Mouse (Mus musculus) ES-E14 (cell line): ENCODE data around the gene 2310061I04Rik. TPM values are rescaled to one million over a fixed set of nuclear protein-coding genes. Genes with fewer than 3 reads are reported as not detected.

Experiments
- DNase-seq: peaks from one replicate; pipeline ENCODE4 v3.0.0-alpha.2; 2013; ENCODE audit warnings: low read depth, low spot score
- H3K27ac ChIP-seq: 2 replicates; pipeline ENCODE4 v1.5.1; 2012; ENCODE audit warnings: low read depth, mild to moderate bottlenecking, low read length, moderate library complexity, mixed read lengths; ENCODE audit not compliant: poor library complexity, insufficient read depth, severe bottlenecking
- H3K36me3 ChIP-seq: 2 replicates; pipeline ENCODE4 v1.6.1; 2012; ENCODE audit warnings: mild to moderate bottlenecking, low read length, moderate library complexity, mixed read lengths; ENCODE audit not compliant: control insufficient read depth, poor library complexity, insufficient read depth, severe bottlenecking
- H3K4me1 ChIP-seq, 2 experiments: fragments of 150-350 bp in 1 of 2; sonication (generic) in 1 of 2; 2 replicates each; pipeline ENCODE4 v1.6.1; 2012; ENCODE audit warnings: low read length in 2 of 2, mild to moderate bottlenecking in 1 of 2, mixed read lengths in 1 of 2; ENCODE audit not compliant: control insufficient read depth in 2 of 2, insufficient read depth in 2 of 2, poor library complexity in 1 of 2
- H3K4me3 ChIP-seq, 2 experiments: fragments of 150-350 bp in 1 of 2; sonication (generic) in 1 of 2; 2 replicates each; pipeline ENCODE4 v1.5.1; 2012; ENCODE audit warnings: low read length in 2 of 2, low read depth in 1 of 2, mild to moderate bottlenecking in 1 of 2, mixed read lengths in 1 of 2; ENCODE audit not compliant: insufficient read depth in 1 of 2, poor library complexity in 1 of 2, severe bottlenecking in 1 of 2
- H3K9ac ChIP-seq: 2 replicates; pipeline ENCODE4 v1.6.1; 2012; ENCODE audit warnings: low read depth, mild to moderate bottlenecking, low read length, mixed read lengths; ENCODE audit not compliant: poor library complexity, insufficient read depth, severe bottlenecking
- H3K9me3 ChIP-seq: fragments of 150-350 bp; sonication (generic); 2 replicates; pipeline ENCODE4 v1.6.1; 2012; ENCODE audit warnings: low read depth, mild to moderate bottlenecking, low read length; ENCODE audit not compliant: control insufficient read depth, insufficient read depth
- CHD2 ChIP-seq: IDR thresholded peaks from 2 replicates; pipeline ENCODE4 v1.6.1; 2014; ENCODE audit warnings: mild to moderate bottlenecking, low read depth, low read length, inconsistent platforms
- HCFC1 ChIP-seq: IDR thresholded peaks from 2 replicates; pipeline ENCODE4 v1.6.1; 2012; ENCODE audit warnings: low read length, inconsistent platforms, borderline replicate concordance; ENCODE audit not compliant: insufficient read depth
- MAFK ChIP-seq: IDR thresholded peaks from 2 replicates; pipeline ENCODE4 v1.6.1; 2014; ENCODE audit warnings: mild to moderate bottlenecking, low read depth, low read length, inconsistent platforms; ENCODE audit not compliant: insufficient read depth
- ZC3H11A ChIP-seq: IDR thresholded peaks from 2 replicates; pipeline ENCODE4 v1.6.1; 2012; ENCODE audit warnings: low read depth, mild to moderate bottlenecking, inconsistent platforms, low read length, borderline replicate concordance
- ZNF384 ChIP-seq: IDR thresholded peaks from 2 replicates; pipeline ENCODE4 v1.6.1; 2012; ENCODE audit warnings: low read depth, low read length, inconsistent platforms
- in situ Hi-C, 2 experiments: fragments of 600-800 bp; cut with MboI; formaldehyde crosslinking; loops; one replicate each; pipeline ENCODE4 v1.15.1; 2025; ENCODE audit warnings: low sequenced_read_pairs in 2 of 2, inconsistent platforms in 1 of 2; ENCODE audit not compliant: unreplicated experiment in 2 of 2
- total RNA-seq: library from RNA; depleted of rRNA; stranded (reverse); fragments of 300-350 nt; gene quantifications from 2 replicates; pipeline ENCODE4 v1.2.3, GENCODE M21; 2012

The 2310061I04Rik gene
- total RNA-seq, 1 experiment: 13.6 TPM

- H3K36me3 ChIP-seq: peaks cover 10% of the 10 kb centered on the region
- peak overlapping the region; percentile 73; the same call in 1 of the 2 replicates for H3K9ac ChIP-seq
- H3K4me3 ChIP-seq: peak overlapping the region in 1 of 2 experiments; percentile 36; a peak in 1 of 4 replicates
- H3K27ac ChIP-seq: no peak overlapping the region; the same call in 1 of the 2 replicates
- in situ Hi-C loops: loop anchor here in 1 of 2 experiments (5.0 kb wide), 1 partner anchor 47 kb away; no protein-coding TSS in a partner anchor
- peaks cover 0 to 3% of the 10 kb centered on the region in 2 experiments; a peak in 1 of 4 replicates for H3K4me1 ChIP-seq
- peak; percentile 74 for DNase-seq
- TF ChIP-seq ZC3H11A (no peak), MAFK (no peak), HCFC1 (no peak), ZNF384 (no peak), CHD2 (no peak)
- H3K9me3 ChIP-seq: no peaks in the 10 kb centered on the region
Observed at GRCm38 (mm10) chr17:35873774-35874519, 23.3 kb downstream of the 2310061I04Rik start.

- Histone ChIP-seq H3K9me3 (no peaks in the 10 kb centered on the region), H3K4me3 (peak overlapping the region in 1 of 2 experiments; percentile 78; a peak in 1 of 4 replicates), H3K36me3 (peaks cover 10% of the 10 kb centered on the region), H3K9ac (peak overlapping the region; percentile 51; the same call in 1 of the 2 replicates), H3K4me1 (peaks cover 2 to 4% of the 10 kb centered on the region in 2 experiments; a peak in 2 of 4 replicates), H3K27ac (peak overlapping the region; percentile 60; the same call in 1 of the 2 replicates)
- TF ChIP-seq ZNF384 (no peak), ZC3H11A (peak; percentile 53; the same call in 1 of the 2 replicates), HCFC1 (no peak), MAFK (peak; percentile 46; the same call in 1 of the 2 replicates), CHD2 (no peak)
- in situ Hi-C loops: loop anchor here in 1 of 2 experiments (5.0 kb wide), 1 partner anchor 44 kb away; no protein-coding TSS in a partner anchor
- peak; percentile 66 for DNase-seq
Observed at GRCm38 (mm10) chr17:35870884-35871696, 26.1 kb downstream of the 2310061I04Rik start.

GRCm38 (mm10) chr17:35870151-35870883 is 26.9 kb downstream of the 2310061I04Rik start:
- in situ Hi-C loops: loop anchor here in 1 of 2 experiments (5.0 kb wide), 1 partner anchor 43 kb away; no protein-coding TSS in a partner anchor
- peak overlapping the region; percentile 60 for H3K27ac ChIP-seq
- peaks cover 2 to 4% of the 10 kb centered on the region in 2 experiments; a peak in 2 of 4 replicates for H3K4me1 ChIP-seq
- H3K4me3 ChIP-seq: peak overlapping the region in 1 of 2 experiments; percentile 78; a peak in 2 of 4 replicates
- TF ChIP-seq ZNF384: no peak
- 0 out of 2 replicates have a peak, but pooled peaks have one; percentile 21 for TF ChIP-seq HCFC1
- peaks cover 5% of the 10 kb centered on the region; the same call in 1 of the 2 replicates for H3K36me3 ChIP-seq
- no peaks in the 10 kb centered on the region for H3K9me3 ChIP-seq
- peak overlapping the region; percentile 51; the same call in 1 of the 2 replicates for H3K9ac ChIP-seq
- no peak for DNase-seq
